Mouse (Mus musculus) intestine, embryonic 14.5 days (tissue): ENCODE results near the gene Phf20. TPM values are rescaled to one million over a fixed set of nuclear protein-coding genes. Genes with fewer than 3 reads are reported as not detected.

Experiments used
- ATAC-seq: fragments of 200-750 bp; cut with Nextera tagmentation; replicated peaks from 2 replicates; pipeline ENCODE4 v1.8.0; 2017; ENCODE audit warnings: low read depth, moderate number of reproducible peaks, moderate TSS enrichment, moderate library complexity; ENCODE audit not compliant: low FRiP score, low TSS enrichment
- DNase-seq: peaks from one replicate; pipeline ENCODE4 v3.0.0-alpha.2; 2018; ENCODE audit warnings: low spot score
- H3K27ac ChIP-seq: fragments of 300-500 bp; sonication (generic); 2 replicates; pipeline ENCODE4 v1.5.1; 2014; ENCODE audit warnings: low read depth, mild to moderate bottlenecking, control low read depth
- H3K27me3 ChIP-seq: fragments of 300-500 bp; sonication (generic); replicated peaks from 2 replicates; pipeline ENCODE4 v1.6.1; 2014; ENCODE audit warnings: low read length, control low read depth; ENCODE audit not compliant: control insufficient read depth, insufficient read depth
- H3K36me3 ChIP-seq: fragments of 300-500 bp; sonication (generic); 2 replicates; pipeline ENCODE4 v1.6.1; 2014; ENCODE audit warnings: low read length, control low read depth; ENCODE audit not compliant: control insufficient read depth, insufficient read depth
- H3K4me1 ChIP-seq: fragments of 300-500 bp; sonication (generic); replicated peaks from 2 replicates; pipeline ENCODE4 v1.6.1; 2014; ENCODE audit warnings: low read length, control low read depth, mixed read lengths; ENCODE audit not compliant: control insufficient read depth, insufficient read depth
- H3K4me2 ChIP-seq: fragments of 300-500 bp; sonication (generic); 2 replicates; pipeline ENCODE4 v1.6.1; 2014; ENCODE audit warnings: low read length
- H3K4me3 ChIP-seq: fragments of 300-500 bp; sonication (generic); 2 replicates; pipeline ENCODE4 v1.5.1; 2014; ENCODE audit warnings: low read depth, low read length, control low read depth, mixed read lengths
- H3K9ac ChIP-seq: fragments of 300-500 bp; sonication (generic); 2 replicates; pipeline ENCODE4 v1.6.1; 2014; ENCODE audit warnings: mild to moderate bottlenecking, low read length
- H3K9me3 ChIP-seq: fragments of 300-500 bp; sonication (generic); 2 replicates; pipeline ENCODE4 v1.6.1; 2016; ENCODE audit warnings: low read length, control low read depth; ENCODE audit not compliant: control insufficient read depth
- WGBS: fragments of 180-500 bp; shearing (Covaris S2); extraction: QIAGEN DNeasy Blood & Tissue Kit; methylation state at CpG from one replicate; pipeline ENCODE4 v1.1.7; 2014; 5-methylcytosine and 5-hydroxymethylcytosine counted together
- polyA plus RNA-seq: library from polyadenylated mRNA; unstranded; fragments of >200 nt; fragmentation: Nextera tagmentation; extraction: Ambion mirVana; gene quantifications from 2 replicates; pipeline ENCODE4 v1.2.1, GENCODE M21; 2014

Phf20 gene
- polyA plus RNA-seq, 1 experiment from 2014 or later: 72.4 TPM

- Histone ChIP-seq H3K27me3 (no peaks in the 10 kb centered on the region), H3K4me3 (no peak overlapping the region), H3K4me1 (peaks cover 7% of the 10 kb centered on the region), H3K36me3 (no peaks in the 10 kb centered on the region), H3K4me2 (no peak overlapping the region), H3K9ac (no peak overlapping the region), H3K27ac (no peak overlapping the region), H3K9me3 (no peaks in the 10 kb centered on the region)
- DNase-seq: no peak
- ATAC-seq: no peak
- WGBS: 87% methylated on average over 3 of the region's 3 CpGs
These were observed 3.0 kb upstream of the Phf20 start for GRCm38 (mm10) chr2:156193066-156193862.

GRCm38 (mm10) chr2:156194571-156194970, 1.7 kb upstream of the Phf20 start:
- Histone ChIP-seq H3K36me3 (no peaks in the 10 kb centered on the region), H3K4me1 (peaks cover 14% of the 10 kb centered on the region), H3K9me3 (no peaks in the 10 kb centered on the region), H3K27me3 (no peaks in the 10 kb centered on the region), H3K4me3 (no peak overlapping the region), H3K27ac (no peak overlapping the region), H3K4me2 (no peak overlapping the region), H3K9ac (no peak overlapping the region)
- ATAC-seq (no peak), DNase-seq (no peak)

GRCm38 (mm10) chr2:156197129-156197911, 1.1 kb downstream of the Phf20 start:
- Histone ChIP-seq H3K27ac (peak overlapping the region; percentile 96), H3K9ac (peak overlapping the region; percentile 88), H3K27me3 (no peaks in the 10 kb centered on the region), H3K4me2 (peak overlapping the region; percentile 83), H3K36me3 (no peaks in the 10 kb centered on the region; the same call in 1 of the 2 replicates), H3K9me3 (no peaks in the 10 kb centered on the region), H3K4me3 (peak overlapping the region; percentile 73), H3K4me1 (peaks cover 19% of the 10 kb centered on the region)
- ATAC-seq (no peak), DNase-seq (no peak)
- WGBS: 3% methylated on average over 17 of the region's 17 CpGs

GRCm38 (mm10) chr2:156199944-156200343, 3.7 kb downstream of the Phf20 start:
- H3K9me3 ChIP-seq: no peaks in the 10 kb centered on the region
- ATAC-seq: no peak
- no peak overlapping the region for H3K4me3 ChIP-seq
- no peaks in the 10 kb centered on the region for H3K27me3 ChIP-seq
- no peak for DNase-seq
- H3K4me2 ChIP-seq: no peak overlapping the region
- no peak overlapping the region for H3K9ac ChIP-seq
- no peak overlapping the region for H3K27ac ChIP-seq
- H3K36me3 ChIP-seq: no peaks in the 10 kb centered on the region; the same call in 1 of the 2 replicates
- H3K4me1 ChIP-seq: peaks cover 29% of the 10 kb centered on the region
- 64% methylated on average over 3 of the region's 3 CpGs for whole genome bisulfite sequencing

- Histone ChIP-seq H3K4me1 (peaks cover 25% of the 10 kb centered on the region), H3K27me3 (no peaks in the 10 kb centered on the region), H3K36me3 (no peaks in the 10 kb centered on the region; the same call in 1 of the 2 replicates), H3K4me2 (no peak overlapping the region), H3K4me3 (no peak overlapping the region), H3K27ac (no peak overlapping the region), H3K9me3 (no peaks in the 10 kb centered on the region), H3K9ac (no peak overlapping the region)
- no peak for ATAC-seq
- DNase-seq: no peak
- WGBS: 92% methylated on average over 4 of the region's 4 CpGs
These were observed 5.2 kb downstream of the Phf20 start for GRCm38 (mm10) chr2:156201486-156201885.

GRCm38 (mm10) chr2:156202848-156203437, 6.7 kb downstream of the Phf20 start:
- 49% methylated on average over 3 of the region's 3 CpGs for WGBS
- 0 out of 2 replicates have a peak, but pooled peaks have one; percentile 56 for ATAC-seq
- Histone ChIP-seq H3K36me3 (peaks cover 3% of the 10 kb centered on the region; the same call in 1 of the 2 replicates), H3K27ac (no peak overlapping the region; the same call in 1 of the 2 replicates), H3K4me2 (no peak overlapping the region), H3K9me3 (no peaks in the 10 kb centered on the region), H3K4me3 (no peak overlapping the region), H3K4me1 (peaks cover 25% of the 10 kb centered on the region), H3K27me3 (no peaks in the 10 kb centered on the region), H3K9ac (no peak overlapping the region)
- peak; percentile 59 for DNase-seq

GRCm38 (mm10) chr2:156203917-156204316, 7.7 kb downstream of the Phf20 start:
- Histone ChIP-seq H3K4me1 (peaks cover 19% of the 10 kb centered on the region), H3K9me3 (no peaks in the 10 kb centered on the region), H3K27ac (no peak overlapping the region), H3K4me3 (no peak overlapping the region), H3K27me3 (no peaks in the 10 kb centered on the region), H3K36me3 (peaks cover 4% of the 10 kb centered on the region; the same call in 1 of the 2 replicates), H3K4me2 (no peak overlapping the region), H3K9ac (no peak overlapping the region)
- ATAC-seq (no peak), DNase-seq (no peak)
- WGBS: 92% methylated on average over 6 of the region's 6 CpGs

- Histone ChIP-seq H3K4me1 (no peaks in the 10 kb centered on the region), H3K9ac (no peak overlapping the region), H3K36me3 (peaks cover 20% of the 10 kb centered on the region), H3K27me3 (no peaks in the 10 kb centered on the region), H3K27ac (no peak overlapping the region), H3K4me3 (no peak overlapping the region), H3K9me3 (no peaks in the 10 kb centered on the region), H3K4me2 (no peak overlapping the region)
- WGBS: 82% methylated on average over 1 of the region's 1 CpGs
- no peak for ATAC-seq
- no peak for DNase-seq
These were observed 21.5 kb downstream of the Phf20 start for GRCm38 (mm10) chr2:156217786-156218185.
